Mouse (Mus musculus) liver, adult 2 months (tissue): ENCODE results near the gene Brk1.

ENCODE experiments used
- CTCF ChIP-seq: fragments of 200-500 bp; IDR thresholded peaks from 2 replicates; pipeline ENCODE4 v1.5.1; 2011; ENCODE audit warnings: low read depth, low read length, control low read depth
- POLR2A ChIP-seq: fragments of 200-500 bp; IDR thresholded peaks from 2 replicates; pipeline ENCODE4 v1.6.1; 2011; ENCODE audit warnings: low read length, control low read depth; ENCODE audit not compliant: insufficient read depth; ENCODE audit errors: extremely low read depth

GRCm38 (mm10) chr6:113586466-113587183, 17.9 kb upstream of the Brk1 start:
- TF ChIP-seq CTCF, result no peak
- TF ChIP-seq POLR2A, result no peak
